Mouse (Mus musculus) retina, embryonic 14.5 days (tissue): Measurements from ENCODE around the gene Tmem69.

Source experiments
- DNase-seq: peaks from one replicate; pipeline ENCODE4 v3.0.0-alpha.2; 2015; ENCODE audit warnings: low spot score

The Tmem69 gene

DNA sequence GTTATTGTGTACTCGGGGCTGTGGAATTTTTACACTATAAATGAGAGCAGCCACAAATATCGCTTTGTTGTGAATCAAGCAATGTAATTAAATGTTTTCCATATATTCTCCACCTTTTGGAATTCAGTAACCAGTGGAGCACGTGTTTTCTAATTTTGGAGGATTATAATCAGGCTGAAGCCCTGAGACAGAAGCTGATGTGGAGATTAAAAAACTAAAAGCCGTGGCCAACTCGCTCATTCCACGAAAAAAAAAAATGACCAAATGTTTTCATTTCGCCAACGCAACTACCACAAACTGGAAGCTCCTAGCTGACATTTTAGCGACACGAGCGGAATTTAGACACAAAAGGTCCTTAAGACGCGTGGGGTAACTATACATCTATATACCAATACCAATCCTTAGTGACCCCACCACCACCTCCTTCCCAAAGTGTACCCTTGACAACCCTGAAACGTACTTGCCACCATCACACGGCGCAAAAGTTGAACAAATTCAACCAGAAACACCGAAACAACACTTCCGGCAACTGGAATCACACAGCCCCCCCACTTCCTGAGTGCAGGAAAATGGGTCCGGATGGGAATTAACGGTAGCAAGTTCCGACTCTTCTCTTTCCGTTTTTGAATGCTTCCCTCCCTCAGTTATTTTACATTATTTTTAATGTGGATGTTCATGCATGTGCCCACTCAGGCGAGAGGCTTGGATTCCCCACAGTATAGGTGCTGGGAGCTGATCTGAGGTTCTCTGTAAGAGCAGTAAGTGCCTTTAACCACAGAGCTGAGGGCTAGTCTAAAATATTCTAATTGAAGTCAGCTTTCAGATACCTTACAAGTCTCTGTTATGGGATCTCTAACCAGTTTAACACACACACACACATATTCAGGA, at the start of gene Tmem69:
TSS of gene Tmem69 (minus strand) at position 524 of the 888 bp plus-strand sequence.
- DNase-seq = peak; percentile 87

GRCm38 (mm10) chr4:116596978-116597881, 41.5 kb upstream of the Tmem69 start:
- DNase-seq = peak; percentile 90

GRCm38 (mm10) chr4:116596379-116596778, 40.6 kb upstream of the Tmem69 start, which contains the start of gene Ccdc17:
Ccdc17 (plus strand) TSS chr4:116596654.
- no peak for DNase-seq

- no peak for DNase-seq
These were observed 40.1 kb upstream of the Tmem69 start for GRCm38 (mm10) chr4:116595793-116596192.

DNA sequence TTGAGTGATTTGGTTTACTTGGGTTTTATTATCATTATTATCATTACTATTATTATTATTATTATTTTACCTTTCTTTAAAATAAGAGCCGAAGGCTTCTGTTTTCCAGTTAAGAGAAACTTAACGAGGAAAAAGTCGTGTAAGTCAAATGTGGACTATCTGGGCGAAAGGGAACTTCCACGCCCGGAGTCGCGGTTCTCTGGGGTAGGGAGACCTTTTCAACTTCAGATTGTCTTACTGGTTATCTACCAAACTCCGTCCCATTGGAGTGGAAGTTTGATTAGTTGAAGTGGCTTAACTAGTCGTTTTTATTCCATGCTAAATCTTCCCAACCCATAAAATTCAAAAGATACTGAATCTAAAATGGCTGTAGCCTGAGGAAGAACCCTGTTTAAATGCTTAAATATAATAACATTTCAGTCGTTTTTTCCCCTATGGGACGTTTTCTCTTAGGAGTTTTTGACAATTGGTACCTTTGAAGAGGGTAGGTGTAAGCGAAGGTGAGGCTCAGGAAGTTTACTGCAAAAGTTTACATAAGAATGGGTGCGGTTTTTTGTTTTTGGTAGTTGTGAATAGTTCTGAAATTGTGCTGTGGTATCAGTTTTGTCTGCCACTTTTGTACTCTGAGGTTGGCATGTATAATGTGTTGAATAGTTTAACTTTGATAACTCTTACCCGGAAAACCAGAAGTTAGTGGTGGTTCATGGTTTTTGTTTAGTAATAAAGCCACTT, 2.6 kb upstream of the Tmem69 start:
- DNase-seq = no peak

- DNase-seq = peak; percentile 97
These were observed 1.8 kb upstream of the Tmem69 start, which contains the start of gene Gpbp1l1 for GRCm38 (mm10) chr4:116557306-116558121. Gpbp1l1 (plus strand) TSS chr4:116557658.

GRCm38 (mm10) chr4:116556561-116557305, 997 bp upstream of the Tmem69 start:
- peak; percentile 94 for DNase-seq

DNA sequence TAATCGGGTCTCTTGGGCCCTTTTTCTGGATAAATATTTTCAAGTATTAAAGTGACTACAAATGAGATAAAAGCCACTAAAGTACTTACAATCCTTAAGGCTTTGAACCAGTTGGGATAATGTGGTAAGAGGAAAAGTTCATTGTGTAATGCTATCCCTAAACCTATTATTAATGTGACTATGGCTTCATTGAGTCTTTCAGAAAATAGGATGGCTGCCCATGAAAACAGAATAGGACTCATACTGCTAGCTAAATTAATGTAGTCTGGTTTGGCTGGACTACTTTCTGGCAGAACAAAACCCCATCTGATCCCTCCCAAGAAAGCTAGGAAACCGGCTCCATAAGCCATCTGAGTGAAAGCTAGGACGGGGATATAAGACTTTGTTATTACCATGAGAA, 2.7 kb downstream of the Tmem69 start:
- no peak for DNase-seq

DNA sequence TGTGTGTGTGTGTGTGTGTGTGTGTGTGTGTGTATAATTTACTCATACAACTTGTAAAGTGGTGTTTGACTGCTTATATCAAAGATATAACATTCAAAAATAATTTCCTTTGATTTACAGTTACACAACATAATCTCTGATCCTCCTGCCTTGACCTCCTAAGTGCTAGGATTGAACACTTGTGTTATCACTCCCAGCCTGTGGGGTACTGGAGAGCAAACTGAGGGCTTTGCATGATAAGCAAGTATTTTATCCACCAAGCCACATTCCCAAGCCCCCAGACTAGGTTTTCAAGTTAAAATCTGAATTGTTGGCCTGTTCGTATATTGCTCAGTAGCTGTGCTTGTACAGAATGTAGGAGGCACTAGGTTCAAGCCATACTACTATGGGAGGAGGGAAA, 5.3 kb downstream of the Tmem69 start:
- DNase-seq = no peak

DNA sequence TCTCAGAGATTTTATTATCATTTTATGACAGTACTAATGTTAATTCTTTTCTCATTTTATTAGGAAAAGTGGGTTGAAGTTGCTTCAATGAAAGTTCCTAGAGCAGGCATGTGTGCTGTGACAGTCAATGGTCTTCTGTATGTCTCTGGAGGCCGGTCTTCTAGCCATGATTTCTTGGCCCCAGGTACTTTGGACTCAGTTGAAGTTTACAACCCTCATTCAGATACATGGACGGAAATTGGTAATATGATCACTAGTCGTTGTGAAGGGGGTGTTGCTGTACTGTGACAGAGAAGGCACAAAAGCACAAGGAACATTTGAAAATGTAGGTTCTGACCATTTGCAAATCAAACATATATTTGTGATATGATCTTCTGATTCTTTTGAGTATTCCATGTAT, 18.0 kb downstream of the Tmem69 start:
- no peak for DNase-seq

GRCm38 (mm10) chr4:116536351-116536750, 19.4 kb downstream of the Tmem69 start:
- DNase-seq = no peak

DNA sequence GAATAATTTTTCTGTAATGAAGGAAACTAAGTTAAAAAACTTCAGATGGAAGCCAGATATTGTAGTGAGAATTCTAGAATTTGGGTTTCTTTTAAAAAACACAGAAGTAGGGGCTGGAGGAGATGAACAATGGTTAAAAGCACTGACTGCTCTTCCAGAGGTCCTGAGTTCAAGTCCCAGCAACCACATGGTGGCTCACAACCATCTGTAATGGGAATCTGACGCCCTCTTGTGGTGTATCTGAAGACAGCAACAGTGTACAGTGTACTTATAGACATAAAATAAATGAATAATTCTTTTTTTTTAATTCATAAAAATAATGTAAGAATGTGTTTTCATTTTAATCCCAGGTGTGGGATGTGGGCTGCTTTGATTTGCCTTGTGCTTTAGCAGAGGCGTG, 24.6 kb downstream of the Tmem69 start:
- DNase-seq = no peak

- DNase-seq = peak; percentile 97
These were observed 48.1 kb downstream of the Tmem69 start, which contains the start of gene Ipp for GRCm38 (mm10) chr4:116507425-116508218. Ipp (plus strand) TSS chr4:116507549.

DNA sequence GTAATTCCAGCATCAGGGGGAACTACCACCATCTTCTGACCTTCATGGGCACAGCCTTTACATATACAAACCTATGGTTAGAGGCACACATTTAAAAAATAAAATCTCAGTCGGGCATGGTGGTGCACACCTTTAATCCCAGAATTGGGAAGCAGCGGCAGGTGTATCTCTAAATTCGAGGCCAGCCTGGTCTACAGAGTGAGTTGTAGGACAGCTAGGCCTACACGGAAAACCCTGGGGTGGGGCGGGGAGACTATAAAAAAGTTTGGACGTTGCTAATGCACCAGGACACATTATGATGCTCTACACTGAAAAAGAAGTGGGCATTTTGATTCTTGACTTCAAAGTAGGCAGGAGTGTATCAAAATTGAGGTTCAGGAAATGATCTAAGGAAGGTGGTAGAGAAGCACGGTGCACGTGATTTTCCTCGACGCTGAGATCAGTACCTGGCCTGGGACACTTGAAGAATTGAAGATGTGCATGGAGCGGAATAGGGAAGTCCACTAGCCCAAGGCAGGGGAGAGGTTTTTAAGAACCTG, 48.8 kb downstream of the Tmem69 start:
- DNase-seq = no peak
